Mouse (Mus musculus) lung, postnatal 0 days (tissue): ENCODE measurements at regions not wholly inside any gene's neighbourhood (a gene's known extent, or its start where the extent isn't known, plus 50 kb on each side); places are given as distances from the start of the nearest gene placed in this dataset.

Experiments
- ATAC-seq: fragments of 200-750 bp; cut with Nextera tagmentation; 2 replicates; pipeline ENCODE4 v1.8.0; 2017; ENCODE audit warnings: moderate library complexity
- DNase-seq: peaks from one replicate; pipeline ENCODE4 v3.0.0-alpha.2; 2016; ENCODE audit warnings: low spot score
- H3K27ac ChIP-seq: fragments of 300-500 bp; sonication (generic); 2 replicates; pipeline ENCODE4 v1.5.1; 2014; ENCODE audit warnings: antibody characterized with exemption, mild to moderate bottlenecking, low read length, mixed read lengths
- H3K27me3 ChIP-seq: fragments of 300-500 bp; sonication (generic); replicated peaks from 2 replicates; pipeline ENCODE4 v1.6.1; 2014; ENCODE audit warnings: low read length, mixed read lengths; ENCODE audit not compliant: insufficient read depth
- H3K36me3 ChIP-seq: fragments of 300-500 bp; sonication (generic); 2 replicates; pipeline ENCODE4 v1.6.1; 2014; ENCODE audit warnings: low read length, mixed read lengths; ENCODE audit not compliant: insufficient read depth
- H3K4me1 ChIP-seq: fragments of 300-500 bp; sonication (generic); 2 replicates; pipeline ENCODE4 v1.6.1; 2014; ENCODE audit warnings: antibody characterized with exemption, low read depth, low read length, mixed read lengths; ENCODE audit not compliant: insufficient read depth
- H3K4me2 ChIP-seq: fragments of 300-500 bp; sonication (generic); replicated peaks from 2 replicates; pipeline ENCODE4 v1.6.1; 2014; ENCODE audit warnings: low read depth, mild to moderate bottlenecking, low read length, moderate library complexity, mixed read lengths
- H3K4me3 ChIP-seq: fragments of 300-500 bp; sonication (generic); 2 replicates; pipeline ENCODE4 v1.5.1; 2014; ENCODE audit warnings: low read depth, low read length
- H3K9ac ChIP-seq: fragments of 300-500 bp; sonication (generic); replicated peaks from 2 replicates; pipeline ENCODE4 v1.6.1; 2014; ENCODE audit warnings: low read depth, mild to moderate bottlenecking
- H3K9me3 ChIP-seq: fragments of 300-500 bp; sonication (generic); 2 replicates; pipeline ENCODE4 v1.6.1; 2016; ENCODE audit warnings: low read length, mixed read lengths
- CTCF ChIP-seq: IDR thresholded peaks from 2 replicates; pipeline ENCODE4 v1.5.1; 2016; ENCODE audit warnings: antibody characterized with exemption, mild to moderate bottlenecking
- EP300 ChIP-seq: IDR thresholded peaks from 2 replicates; pipeline ENCODE4 v1.6.1; 2016; ENCODE audit warnings: antibody characterized with exemption, mild to moderate bottlenecking, control low read depth
- WGBS: fragments of 180-500 bp; shearing (Covaris S2); extraction: QIAGEN DNeasy Blood & Tissue Kit; methylation state at CpG from one replicate; pipeline ENCODE4 v1.1.7; 2014; 5-methylcytosine and 5-hydroxymethylcytosine counted together

GRCm38 (mm10) chr13:53921796-53922195 is 133.7 kb downstream of the Drd1 start:
- Histone ChIP-seq H3K27me3 (no peaks in the 10 kb centered on the region), H3K36me3 (no peaks in the 10 kb centered on the region), H3K4me2 (no peak overlapping the region), H3K4me3 (no peak overlapping the region), H3K4me1 (peaks cover 6% of the 10 kb centered on the region; the same call in 1 of the 2 replicates), H3K27ac (no peak overlapping the region), H3K9me3 (no peaks in the 10 kb centered on the region), H3K9ac (no peak overlapping the region)
- no peak for ATAC-seq
- TF ChIP-seq CTCF (no peak), EP300 (no peak)
- peak; percentile 19 for DNase-seq
- WGBS = 25% methylated on average over 5 of the region's 5 CpGs

DNA sequence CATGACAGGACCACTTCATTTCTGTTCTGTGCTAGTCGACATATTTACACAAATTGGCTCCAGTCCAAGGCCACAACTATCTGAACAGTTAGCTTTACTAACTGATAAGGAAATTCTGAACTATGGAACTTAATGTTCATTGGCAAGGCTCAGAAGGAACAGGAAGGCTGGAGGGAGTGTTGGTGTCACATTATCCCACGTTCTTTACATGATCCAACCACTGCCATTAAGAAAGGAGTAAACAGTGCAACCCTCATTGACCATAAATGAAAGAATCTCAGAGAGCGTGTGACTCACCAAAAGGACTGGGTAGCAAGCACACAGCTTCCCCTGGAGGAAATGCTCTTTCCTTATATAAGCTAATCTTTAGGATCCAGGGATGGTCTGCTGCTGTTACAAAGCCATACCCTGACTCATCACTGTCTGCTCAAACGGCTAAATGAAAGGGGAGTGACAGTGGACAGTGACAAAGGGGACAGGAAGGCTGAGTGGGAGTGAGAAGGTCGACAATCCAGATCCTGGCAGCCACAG is 135.6 kb downstream of the Drd1 start:
- peak; percentile 82 for ATAC-seq

GRCm38 (mm10) chr13:53915456-53915855 is 140.0 kb downstream of the Drd1 start:
- WGBS = 88% methylated on average over 8 of the region's 8 CpGs
- no peaks in the 10 kb centered on the region for H3K36me3 ChIP-seq
- H3K4me1 ChIP-seq = peaks cover 3% of the 10 kb centered on the region; the same call in 1 of the 2 replicates
- no peaks in the 10 kb centered on the region for H3K9me3 ChIP-seq
- no peak overlapping the region for H3K4me3 ChIP-seq
- no peak overlapping the region for H3K4me2 ChIP-seq
- no peak overlapping the region for H3K9ac ChIP-seq
- DNase-seq (no peak), ATAC-seq (no peak)
- H3K27ac ChIP-seq = no peak overlapping the region
- TF ChIP-seq EP300 (no peak), CTCF (no peak)
- no peaks in the 10 kb centered on the region for H3K27me3 ChIP-seq

More for the DNA sequence above, 135.6 kb downstream of the Drd1 start:
- Histone ChIP-seq H3K4me1 (peaks cover 6% of the 10 kb centered on the region; the same call in 1 of the 2 replicates), H3K9ac (no peak overlapping the region), H3K4me3 (no peak overlapping the region), H3K27ac (no peak overlapping the region), H3K9me3 (no peaks in the 10 kb centered on the region), H3K4me2 (no peak overlapping the region), H3K27me3 (no peaks in the 10 kb centered on the region), H3K36me3 (no peaks in the 10 kb centered on the region)
- TF ChIP-seq CTCF (no peak), EP300 (0 out of 2 replicates have a peak, but pooled peaks have one; percentile 23)
- WGBS = 10% methylated on average over 5 of the region's 5 CpGs
- DNase-seq = peak; percentile 55

GRCm38 (mm10) chr13:53914434-53914833 is 141.1 kb downstream of the Drd1 start:
- Histone ChIP-seq H3K27ac (no peak overlapping the region), H3K4me3 (no peak overlapping the region), H3K27me3 (no peaks in the 10 kb centered on the region), H3K9me3 (no peaks in the 10 kb centered on the region), H3K36me3 (no peaks in the 10 kb centered on the region), H3K4me1 (no peaks in the 10 kb centered on the region), H3K9ac (no peak overlapping the region), H3K4me2 (no peak overlapping the region)
- DNase-seq (peak; percentile 11), ATAC-seq (no peak)
- WGBS = 51% methylated on average over 11 of the region's 11 CpGs
- no peak for TF ChIP-seq EP300
- TF ChIP-seq CTCF = no peak

GRCm38 (mm10) chr13:53913501-53913900 is 142.0 kb downstream of the Drd1 start:
- H3K4me2 ChIP-seq = no peak overlapping the region
- no peaks in the 10 kb centered on the region for H3K4me1 ChIP-seq
- no peak overlapping the region for H3K4me3 ChIP-seq
- 43% methylated on average over 10 of the region's 10 CpGs for WGBS
- no peak overlapping the region for H3K9ac ChIP-seq
- H3K9me3 ChIP-seq = no peaks in the 10 kb centered on the region
- TF ChIP-seq EP300 = no peak
- no peak for TF ChIP-seq CTCF
- no peaks in the 10 kb centered on the region for H3K27me3 ChIP-seq
- no peaks in the 10 kb centered on the region for H3K36me3 ChIP-seq
- DNase-seq = no peak
- no peak for ATAC-seq
- no peak overlapping the region for H3K27ac ChIP-seq

DNA sequence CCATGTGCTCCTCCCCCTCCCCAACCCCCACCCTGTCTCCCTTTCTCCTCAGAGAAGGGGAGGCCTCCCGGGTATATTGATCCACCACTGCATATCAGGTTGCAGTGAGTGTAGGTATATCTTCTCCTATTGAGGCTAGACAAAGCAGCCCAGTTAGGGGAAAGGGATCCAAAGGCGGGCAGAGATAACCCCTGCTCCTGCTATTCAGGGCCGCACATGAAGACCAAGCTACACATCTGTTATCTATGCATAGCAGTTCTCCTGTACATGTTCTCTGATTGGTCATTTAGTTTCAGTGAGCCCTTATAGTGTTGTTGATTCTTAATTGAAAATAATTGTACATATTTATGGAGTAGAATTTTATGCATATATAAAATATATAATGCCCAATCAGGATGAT is 143.7 kb downstream of the Drd1 start:
- no peaks in the 10 kb centered on the region for H3K4me1 ChIP-seq
- 50% methylated on average over 3 of the region's 3 CpGs for WGBS
- H3K9ac ChIP-seq = no peak overlapping the region
- H3K4me3 ChIP-seq = no peak overlapping the region
- no peak overlapping the region for H3K27ac ChIP-seq
- TF ChIP-seq CTCF (no peak), EP300 (no peak)
- DNase-seq (no peak), ATAC-seq (no peak)
- H3K27me3 ChIP-seq = no peaks in the 10 kb centered on the region
- no peak overlapping the region for H3K4me2 ChIP-seq
- H3K36me3 ChIP-seq = no peaks in the 10 kb centered on the region
- H3K9me3 ChIP-seq = no peaks in the 10 kb centered on the region

DNA sequence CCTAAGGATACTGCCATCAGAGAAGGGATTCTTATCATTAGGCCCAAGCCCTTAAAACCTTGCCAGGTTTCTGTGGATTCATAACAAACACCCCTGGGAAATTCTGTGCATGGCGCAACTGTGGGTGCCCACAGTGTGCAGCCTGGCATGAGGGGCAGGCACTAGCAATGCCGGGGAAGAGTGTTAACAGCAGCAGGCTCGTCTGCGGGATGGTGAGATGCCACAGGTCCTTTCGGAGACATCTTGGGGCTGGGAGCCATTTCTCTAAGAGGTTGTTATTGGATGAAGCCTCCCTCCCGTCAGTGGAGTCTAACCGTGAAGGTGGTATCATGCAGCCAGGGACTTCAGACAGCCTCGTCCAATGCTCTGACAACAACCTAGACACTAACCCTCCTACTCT is 144.2 kb downstream of the Drd1 start:
- no peak overlapping the region for H3K27ac ChIP-seq
- no peak overlapping the region for H3K9ac ChIP-seq
- no peak for ATAC-seq
- H3K4me3 ChIP-seq = no peak overlapping the region
- H3K9me3 ChIP-seq = no peaks in the 10 kb centered on the region
- no peak overlapping the region for H3K4me2 ChIP-seq
- no peaks in the 10 kb centered on the region for H3K4me1 ChIP-seq
- TF ChIP-seq EP300 = no peak
- no peak for TF ChIP-seq CTCF
- 73% methylated on average over 8 of the region's 8 CpGs for WGBS
- no peaks in the 10 kb centered on the region for H3K27me3 ChIP-seq
- H3K36me3 ChIP-seq = no peaks in the 10 kb centered on the region
- DNase-seq = no peak
